9 mouse cellular contexts compared by ENCODE assay signal in genomic region chr14:19706997-19707396, GRCm38 (mm10). TPM values are rescaled to one million over a fixed set of nuclear protein-coding genes. Genes with fewer than 3 reads are reported as not detected.
A peak's percentile ranks its signal among the peaks of the same experiment; 100 is the strongest.
DNase-seq lines count a peak whose midpoint lies in the region; ATAC-seq and TF ChIP-seq lines count a peak whose summit lies in the region.
"Had no signal": no experiment of that assay in that cellular context is flagged by ENCODE, and none has a peak within 500 bp of the region (broad histone marks: within the 10 kb centered on the region; RNA-seq: fewer than 3 reads in every experiment).

No protein-coding gene starts in this region.

- no peak for TF ChIP-seq RAD21 in CH12.LX (IDR thresholded peaks at IDR 0.05; ENCODE audit: low read depth, low read length)

- TF ChIP-seq EP300 in CH12.LX (IDR thresholded peaks at IDR 0.05; ENCODE audit: low read length), result no peak

- DNase-seq in forebrain, embryonic 11.5 days (ENCODE audit: low spot score), result no peak
- no peak for DNase-seq in forebrain, postnatal 0 days
- no peak for DNase-seq in kidney, postnatal 14 days
- DNase-seq in CH12.LX (ENCODE audit: extremely low read depth), result no peak
- peak; percentile 51 for DNase-seq in limb, embryonic 10.5 days (ENCODE audit: low spot score)
- no peak for DNase-seq in cerebellum, adult 9-11 months

- WGBS in forebrain, embryonic 11.5 days, result 62% methylated on average over 2 of the region's 2 CpGs
- WGBS in forebrain, postnatal 0 days, result 71% methylated on average over 2 of the region's 2 CpGs
- WGBS in kidney, embryonic 14.5 days, result 48% methylated on average over 2 of the region's 2 CpGs
- WGBS in limb, embryonic 10.5 days, result 22% methylated on average over 2 of the region's 2 CpGs

- H3K79me2 ChIP-seq in CH12.LX (replicated peaks; ENCODE audit: control insufficient read depth, extremely low read depth, insufficient read depth, poor library complexity, severe bottlenecking), result no peaks in the 10 kb centered on the region

- no peak overlapping the region; the same call in 1 of the 2 replicates for H3K9ac ChIP-seq in forebrain, embryonic 11.5 days (ENCODE audit: low read length)
- no peak overlapping the region for H3K9ac ChIP-seq in forebrain, postnatal 0 days
- no peak overlapping the region for H3K9ac ChIP-seq in kidney, embryonic 14.5 days (ENCODE audit: low read depth, low read length)
- no peak overlapping the region for H3K9ac ChIP-seq in CH12.LX (ENCODE audit: insufficient read depth, low read depth)

- H3K27ac ChIP-seq in forebrain, embryonic 11.5 days (ENCODE audit: low read depth, low read length), result no peak overlapping the region
- H3K27ac ChIP-seq in forebrain, postnatal 0 days (ENCODE audit: low read depth, low read length), result no peak overlapping the region
- peak overlapping the region; percentile 42; the same call in 1 of the 2 replicates for H3K27ac ChIP-seq in kidney, embryonic 14.5 days (ENCODE audit: low read depth, low read length)
- no peak overlapping the region for H3K27ac ChIP-seq in CH12.LX (ENCODE audit: insufficient read depth, low read depth)
- H3K27ac ChIP-seq in limb, embryonic 10.5 days, result peak overlapping the region; percentile 1; the same call in 1 of the 2 replicates
- H3K27ac ChIP-seq: macrophage had no signal

- dilution Hi-C loops in CH12.LX (cut with MboI; ENCODE audit: extremely low pct_ligation_motif_present, extremely low pct_unique_long_range_greater_than_20kb, low sequenced_read_pairs), result no loop called here

- H3K27me3 ChIP-seq in forebrain, embryonic 11.5 days (ENCODE audit: control insufficient read depth, insufficient read depth, low read length), result no peaks in the 10 kb centered on the region
- no peaks in the 10 kb centered on the region for H3K27me3 ChIP-seq in forebrain, postnatal 0 days (ENCODE audit: insufficient read depth, low read length)
- no peaks in the 10 kb centered on the region for H3K27me3 ChIP-seq in kidney, embryonic 14.5 days (ENCODE audit: control insufficient read depth, insufficient read depth, low read length)
- H3K27me3 ChIP-seq in CH12.LX (replicated peaks), result no peaks in the 10 kb centered on the region
- H3K27me3 ChIP-seq in limb, embryonic 10.5 days (ENCODE audit: low read depth, poor library complexity, severe bottlenecking), result 0 out of 2 replicates have a peak, but pooled peaks cover 4% of the 10 kb centered on the region

- 0 out of 2 replicates have a peak, but pooled peaks have one; percentile 22 for ATAC-seq in forebrain, embryonic 11.5 days (replicated peaks; ENCODE audit: low FRiP score)
- no peak for ATAC-seq in forebrain, postnatal 0 days
- ATAC-seq in kidney, embryonic 14.5 days (ENCODE audit: low FRiP score, low TSS enrichment), result peak; percentile 22; the same call in 1 of the 2 replicates
- no peak for ATAC-seq in granulocyte monocyte progenitor cell, adult 5-6 weeks (replicated peaks; ENCODE audit: poor library complexity, severe bottlenecking)

- peaks cover 6% of the 10 kb centered on the region for H3K4me1 ChIP-seq in forebrain, embryonic 11.5 days (replicated peaks; ENCODE audit: control insufficient read depth, insufficient read depth, low read length)
- peaks cover 3% of the 10 kb centered on the region; the same call in 1 of the 2 replicates for H3K4me1 ChIP-seq in forebrain, postnatal 0 days (ENCODE audit: insufficient read depth)
- H3K4me1 ChIP-seq in kidney, embryonic 14.5 days (ENCODE audit: control insufficient read depth, insufficient read depth, low read length), result peaks cover 12% of the 10 kb centered on the region; the same call in 1 of the 2 replicates
- peaks cover 3 to 5% of the 10 kb centered on the region in 2 experiments; a peak in 3 of 4 replicates for H3K4me1 ChIP-seq in CH12.LX (ENCODE audit: control insufficient read depth in 1 of 2, insufficient read depth in 2 of 2)
- H3K4me1 ChIP-seq in limb, embryonic 10.5 days, result peaks cover 31% of the 10 kb centered on the region

- TF ChIP-seq POLR2A in CH12.LX (IDR thresholded peaks at IDR 0.05; ENCODE audit: low read depth, low read length), result no peak

- H3K36me3 ChIP-seq in forebrain, embryonic 11.5 days (ENCODE audit: control insufficient read depth, insufficient read depth, low read length), result no peaks in the 10 kb centered on the region
- H3K36me3 ChIP-seq in forebrain, postnatal 0 days (ENCODE audit: insufficient read depth), result no peaks in the 10 kb centered on the region
- H3K36me3 ChIP-seq in kidney, embryonic 14.5 days (ENCODE audit: control insufficient read depth, insufficient read depth, low read length), result no peaks in the 10 kb centered on the region
- H3K36me3 ChIP-seq in CH12.LX (replicated peaks in 1 of 2; ENCODE audit: control insufficient read depth in 1 of 2, insufficient read depth in 1 of 2, low read length in 1 of 2), result no peaks in the 10 kb centered on the region
- H3K36me3 ChIP-seq in limb, embryonic 10.5 days, result no peaks in the 10 kb centered on the region

- TF ChIP-seq CTCF in forebrain, postnatal 0 days (IDR thresholded peaks at IDR 0.05; ENCODE audit: low read depth), result no peak
- no peak for TF ChIP-seq CTCF in CH12.LX (conservative IDR thresholded peaks at IDR 0.05 in 1 of 2, IDR thresholded peaks at IDR 0.05 in 1 of 2; ENCODE audit: low read depth in 2 of 2, low read length in 2 of 2)

- H3K4me2 ChIP-seq in forebrain, embryonic 11.5 days (ENCODE audit: low read depth, low read length, severe bottlenecking), result no peak overlapping the region
- H3K4me2 ChIP-seq in forebrain, postnatal 0 days (ENCODE audit: low read depth), result no peak overlapping the region
- H3K4me2 ChIP-seq in kidney, embryonic 14.5 days (replicated peaks; ENCODE audit: low read depth, low read length), result no peak overlapping the region; the same call in 1 of the 2 replicates
- H3K4me2 ChIP-seq in CH12.LX (ENCODE audit: insufficient read depth, low read depth, poor library complexity, severe bottlenecking), result peak overlapping the region; percentile 52; the same call in 1 of the 2 replicates

- no peaks in the 10 kb centered on the region; the same call in 1 of the 2 replicates for H3K9me3 ChIP-seq in forebrain, embryonic 11.5 days (ENCODE audit: control insufficient read depth, low read length)
- no peaks in the 10 kb centered on the region for H3K9me3 ChIP-seq in forebrain, postnatal 0 days (ENCODE audit: low read length)
- H3K9me3 ChIP-seq in kidney, embryonic 14.5 days (ENCODE audit: control insufficient read depth, low read length), result no peaks in the 10 kb centered on the region
- H3K9me3 ChIP-seq in CH12.LX (replicated peaks; ENCODE audit: low read length), result peaks cover 2% of the 10 kb centered on the region
- no peaks in the 10 kb centered on the region for H3K9me3 ChIP-seq in limb, embryonic 10.5 days (replicated peaks)

- in situ Hi-C loops in CH12.LX (cut with MboI; ENCODE audit: low pct_ligation_motif_present, low pct_unique_long_range_greater_than_20kb, low sequenced_read_pairs), result loop anchor here (5.0 to 25.0 kb wide), 4 partner anchors 130 to 530 kb away; no protein-coding TSS in a partner anchor

- H3K4me3 ChIP-seq in forebrain, embryonic 11.5 days (ENCODE audit: low read depth, low read length), result no peak overlapping the region
- H3K4me3 ChIP-seq in forebrain, postnatal 0 days (ENCODE audit: low read depth, low read length), result no peak overlapping the region
- no peak overlapping the region for H3K4me3 ChIP-seq in kidney, embryonic 14.5 days (ENCODE audit: low read length)
- H3K4me3 ChIP-seq in CH12.LX (replicated peaks in 1 of 3; ENCODE audit: low read depth in 2 of 3, low read length in 2 of 3, poor library complexity in 1 of 3), result no peak overlapping the region
- H3K4me3 ChIP-seq in limb, embryonic 10.5 days, result no peak overlapping the region

TF ChIP-seq in CH12.LX, 34 proteins besides CTCF, POLR2A, EP300 and RAD21:
- no peak for TF ChIP-seq ELF1 (IDR thresholded peaks at IDR 0.05; ENCODE audit: low read depth, low read length)
- TF ChIP-seq MAFK (IDR thresholded peaks at IDR 0.05; ENCODE audit: insufficient replicate concordance, low read length), result no peak
- TF ChIP-seq JUND (conservative IDR thresholded peaks at IDR 0.05; ENCODE audit: low read depth, low read length), result no peak
- no peak for TF ChIP-seq ZNF384 (IDR thresholded peaks at IDR 0.05; ENCODE audit: low read depth, low read length)
- TF ChIP-seq GABPA (IDR thresholded peaks at IDR 0.05; ENCODE audit: insufficient replicate concordance, low read depth, low read length), result no peak
- TF ChIP-seq TCF12 (IDR thresholded peaks at IDR 0.05; ENCODE audit: low read depth, low read length), result no peak
- TF ChIP-seq BHLHE40 (IDR thresholded peaks at IDR 0.05; ENCODE audit: low read depth, low read length), result no peak
- TF ChIP-seq SMC3 (IDR thresholded peaks at IDR 0.05; ENCODE audit: low read depth, low read length), result no peak
- TF ChIP-seq ZMIZ1 (IDR thresholded peaks at IDR 0.05; ENCODE audit: low read depth, low read length), result no peak
- no peak for TF ChIP-seq MYC (IDR thresholded peaks at IDR 0.05; ENCODE audit: low read depth, low read length)
- TF ChIP-seq HCFC1 (IDR thresholded peaks at IDR 0.05; ENCODE audit: low read depth, low read length), result no peak
- no peak for TF ChIP-seq IRF4 (IDR thresholded peaks at IDR 0.05; ENCODE audit: low read depth, low read length)
- no peak for TF ChIP-seq TBP (conservative IDR thresholded peaks at IDR 0.05; ENCODE audit: low read depth, low read length)

RNA-seq across cellular contexts. Expression of gene Nid2, which starts 44.1 kb away (rescaled TPM):
- polyA plus RNA-seq in forebrain, embryonic 11.5 days (2014; fragmentation: Nextera tagmentation; extraction: Ambion mirVana), result 45.2 and 46.6 TPM in 2 replicates
- total RNA-seq in forebrain, postnatal 0 days (2014; rRNA removed), result 17.3 and 26.8 TPM in 2 replicates
- 18.5 and 18.6 TPM in 2 replicates for polyA plus RNA-seq in forebrain, postnatal 0 days (2015; fragmentation: Nextera tagmentation; extraction: Ambion mirVana)
- 74.3 and 95.7 TPM in 2 replicates for polyA plus RNA-seq in kidney, embryonic 14.5 days (2014; fragmentation: Nextera tagmentation; extraction: Ambion mirVana)
- total RNA-seq in CH12.LX (2012; rRNA removed), result 2.1 and 2.2 TPM in 2 replicates
- 0.58 and 0.80 TPM in 2 replicates for total RNA-seq in CH12.LX (2014; rRNA removed)
- polyA plus RNA-seq in CH12.LX (2012; ENCODE audit: insufficient read length, low read depth), result 1.3 and 1.5 TPM in 2 replicates
- 98.5 TPM in 2 replicates for polyA plus RNA-seq in limb, embryonic 10.5 days (2016; fragmentation: Nextera tagmentation; extraction: Ambion mirVana)
- not detected in 2 replicates for total RNA-seq in granulocyte monocyte progenitor cell, adult 5-6 weeks (2014; fragmentation: Nextera tagmentation)
- total RNA-seq in granulocyte monocyte progenitor cell, adult 5-6 weeks (2017), result 0.26 and 0.34 TPM in 2 replicates

Comparison
In these comparisons a context has a peak if more than half of its experiments do, and no peak if none do; other contexts are left out.
1. ATAC-seq: peak in forebrain, embryonic 11.5 days (single experiment) and kidney, embryonic 14.5 days (single experiment); none in forebrain, postnatal 0 days (single experiment) and granulocyte monocyte progenitor cell, adult 5-6 weeks (single experiment).
2. H3K27ac ChIP-seq: peak in kidney, embryonic 14.5 days (single experiment) and limb, embryonic 10.5 days (single experiment); none in forebrain, embryonic 11.5 days (single experiment), forebrain, postnatal 0 days (single experiment) and CH12.LX (single experiment).